Mouse (Mus musculus) frontal cortex, adult 2 months (tissue): ENCODE measurements around the gene Ankrd33. TPM values are rescaled to one million over a fixed set of nuclear protein-coding genes. Genes with fewer than 3 reads are reported as not detected.

Experiments
- DNase-seq, 2 experiments: peaks; one replicate each; pipeline ENCODE4 v3.0.0; 2022; ENCODE audit warnings: low spot score in 1 of 2; ENCODE audit errors: extremely low spot score in 1 of 2
- polyA plus RNA-seq: library from polyadenylated mRNA; depleted of rRNA; stranded (reverse); fragments of >200 nt; gene quantifications from 2 replicates; pipeline ENCODE4 v1.2.3, GENCODE M21; 2012

Ankrd33 gene
- polyA plus RNA-seq, 1 experiment = not detected

- DNase-seq = no peak
These were observed 29.2 kb downstream of the Ankrd33 start for GRCm38 (mm10) chr15:101144779-101145178.

- DNase-seq = peak; percentile 91 to 95
These were observed 30.0 kb downstream of the Ankrd33 start for GRCm38 (mm10) chr15:101145424-101146099.

GRCm38 (mm10) chr15:101146100-101146965 is 30.8 kb downstream of the Ankrd33 start:
- DNase-seq = no peak

DNA sequence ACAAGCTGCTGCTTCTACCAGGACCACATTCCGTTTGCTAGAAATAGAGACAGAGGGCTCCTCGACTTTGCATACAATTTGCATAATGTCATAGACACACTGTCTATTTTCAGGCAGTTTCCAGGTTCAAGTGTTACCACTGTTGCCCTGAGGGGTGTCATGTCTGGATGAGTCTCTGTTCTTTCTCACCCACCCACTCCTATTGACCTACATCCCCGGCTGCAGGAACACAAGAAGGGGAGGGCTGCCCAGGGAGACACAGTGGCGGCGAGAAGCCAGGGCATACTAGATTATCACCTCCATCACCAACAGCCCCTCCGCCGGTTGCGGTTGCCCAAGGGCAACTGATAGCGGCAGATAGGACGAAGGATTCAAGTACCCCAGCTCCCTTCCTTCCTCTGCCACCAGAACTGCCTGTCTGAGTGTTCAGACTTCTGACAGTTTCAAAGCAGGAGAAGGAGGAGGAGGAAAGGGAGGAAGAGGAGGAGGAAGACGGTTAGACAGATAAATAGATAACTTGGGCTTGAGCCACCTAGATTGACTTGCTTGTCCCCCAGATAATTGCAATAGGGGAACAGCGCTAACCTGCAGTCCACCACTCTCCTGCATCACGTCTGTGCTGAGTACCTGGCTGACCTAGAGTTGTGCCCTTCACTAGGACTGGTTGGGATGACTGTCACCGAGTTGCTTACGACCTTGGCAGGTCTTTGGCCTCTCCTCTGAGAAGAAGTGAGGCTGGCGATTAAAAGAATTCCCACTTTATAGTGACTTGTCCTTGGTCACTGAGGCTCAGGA is 31.8 kb downstream of the Ankrd33 start:
- DNase-seq = peak in 1 of 2 experiments; percentile 43

DNA sequence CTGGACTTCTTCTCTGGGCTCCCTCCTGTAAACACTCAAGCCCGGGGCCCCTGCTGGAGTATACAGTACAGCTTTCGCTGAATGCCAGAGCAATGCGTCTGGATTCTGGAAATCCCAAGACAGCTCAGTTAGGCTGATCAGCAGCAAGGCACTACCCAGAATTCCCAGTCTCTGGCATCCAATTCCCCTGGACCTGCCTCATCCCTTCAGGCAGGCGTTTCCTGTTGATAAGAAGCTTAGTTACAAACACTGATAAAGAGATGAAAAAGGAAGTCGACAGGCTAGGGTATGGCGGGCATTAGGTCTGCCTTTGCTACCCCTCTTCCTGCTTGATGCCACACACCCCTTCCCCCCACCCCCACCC is 32.3 kb downstream of the Ankrd33 start:
- DNase-seq = no peak

- DNase-seq = no peak
These were observed 33.0 kb downstream of the Ankrd33 start for GRCm38 (mm10) chr15:101148604-101149003.

DNA sequence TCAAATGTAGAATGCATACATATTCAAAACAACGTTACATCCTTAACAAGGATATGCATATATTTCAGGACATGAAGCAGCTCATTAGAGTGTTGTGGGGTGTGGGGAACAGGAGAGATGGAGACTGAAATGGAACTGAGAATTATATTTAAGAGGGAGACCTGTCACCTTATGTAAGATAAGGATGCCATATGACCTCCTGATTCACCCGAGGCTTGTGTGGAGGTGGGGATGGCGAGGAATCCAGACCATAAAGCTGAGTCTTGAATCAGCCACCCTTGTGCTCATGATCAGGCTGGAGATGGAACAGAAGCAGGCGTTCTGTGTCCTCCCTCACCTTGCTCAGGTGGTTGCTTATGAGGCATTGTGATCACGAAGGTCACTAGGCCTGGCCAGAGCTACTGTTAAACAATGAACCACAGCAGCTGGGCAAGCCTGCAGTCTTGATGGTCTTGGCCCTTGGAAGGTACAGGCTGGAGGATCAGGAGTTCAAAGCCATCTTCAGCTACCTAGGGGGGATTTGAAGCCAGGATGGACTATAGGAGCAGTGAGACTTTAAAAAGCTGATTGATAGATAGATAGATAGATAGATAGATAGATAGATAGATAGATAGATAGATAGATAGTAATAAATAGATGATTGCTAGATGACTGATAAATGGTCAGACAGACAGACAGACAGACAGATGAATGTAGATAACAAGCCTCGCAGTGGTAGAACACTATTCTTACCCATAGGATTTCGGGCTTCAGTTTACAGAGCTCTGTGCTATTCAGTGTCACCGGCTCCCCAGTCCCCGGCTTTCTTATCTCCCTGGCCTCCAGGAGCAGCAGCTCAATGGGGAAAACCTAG is 36.1 kb downstream of the Ankrd33 start:
- no peak for DNase-seq

DNA sequence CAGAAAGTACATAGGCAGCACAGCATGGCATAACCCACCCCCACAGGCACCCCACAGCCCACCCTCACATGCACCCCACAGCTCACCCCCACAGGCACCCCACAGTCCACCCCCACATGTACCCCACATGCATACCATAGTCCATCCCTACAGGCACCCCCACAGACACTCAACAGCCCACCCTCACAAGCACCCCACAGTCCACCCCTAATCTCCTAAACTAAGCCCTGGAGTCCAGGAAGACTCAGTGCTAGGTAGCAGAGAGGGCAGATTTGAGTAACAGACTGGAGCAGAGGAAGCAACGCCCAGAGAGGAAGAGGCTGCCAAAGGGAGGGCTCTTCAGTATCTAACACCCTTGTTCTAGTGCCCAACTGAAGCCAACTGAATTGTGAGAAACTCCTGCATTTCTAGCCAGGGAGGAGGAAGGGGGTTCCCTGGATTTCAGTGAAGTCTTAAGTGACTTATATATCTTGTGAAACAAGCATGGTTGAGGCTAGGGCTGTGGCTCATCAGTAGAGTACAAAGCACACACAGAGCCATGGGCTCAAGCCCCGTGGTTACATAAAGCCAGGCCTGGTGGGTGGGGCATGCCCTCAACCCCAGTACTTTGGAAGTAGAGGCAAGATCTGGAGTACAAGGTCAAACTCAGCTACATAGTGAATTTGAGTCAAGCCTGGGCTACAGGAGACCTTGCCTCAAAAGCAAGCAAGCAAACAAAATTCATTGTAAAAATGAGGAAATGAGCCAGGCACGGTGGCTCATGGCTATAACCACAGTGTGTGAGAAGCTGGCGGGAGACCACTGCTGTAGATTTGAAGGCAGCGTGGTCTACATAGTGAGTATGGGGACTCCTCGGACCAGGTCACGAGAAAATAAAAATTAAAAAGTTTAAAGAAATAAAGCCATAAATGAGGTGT is 39.4 kb downstream of the Ankrd33 start:
- no peak for DNase-seq

DNA sequence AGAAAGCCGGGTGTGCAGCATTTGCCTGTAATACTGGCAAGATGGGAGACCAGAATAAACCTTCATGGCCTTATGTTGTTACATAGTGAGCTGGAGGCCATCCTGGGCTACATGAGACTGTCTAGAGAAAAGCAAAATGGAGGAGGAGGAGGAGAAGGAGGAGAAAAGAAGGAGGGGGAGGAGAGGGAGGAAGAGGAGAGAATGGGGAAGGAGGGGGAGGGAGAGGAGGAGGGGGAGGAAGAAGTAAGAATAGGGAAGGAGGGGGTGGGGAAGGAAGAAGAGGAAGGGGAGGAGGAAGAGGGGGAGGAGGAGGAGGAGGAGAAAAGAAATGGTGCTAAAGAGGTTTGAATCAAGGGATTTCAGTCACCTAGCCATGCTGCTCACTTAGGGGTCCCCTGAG is 44.6 kb downstream of the Ankrd33 start:
- no peak for DNase-seq

DNA sequence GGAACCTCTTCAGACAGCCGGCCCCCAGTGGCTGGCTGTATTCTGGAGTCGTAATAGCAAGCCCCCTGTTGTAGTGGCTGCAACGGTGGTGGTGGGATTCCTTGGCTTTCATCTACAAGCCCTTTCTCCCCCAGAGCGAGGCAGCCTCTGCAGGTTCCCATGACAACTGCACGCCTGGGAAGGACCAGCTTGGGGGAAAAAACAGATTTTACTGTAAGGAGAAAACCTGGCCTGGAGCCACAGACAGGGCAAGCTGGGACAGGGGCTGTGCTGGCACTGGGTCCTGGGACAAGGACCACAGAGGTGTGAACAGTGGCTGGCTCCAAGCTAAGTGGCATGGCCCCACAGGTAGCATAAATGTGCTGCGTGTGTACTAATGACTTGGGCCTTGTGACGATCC is 45.0 kb downstream of the Ankrd33 start:
- DNase-seq = peak in 1 of 2 experiments; percentile 66

DNA sequence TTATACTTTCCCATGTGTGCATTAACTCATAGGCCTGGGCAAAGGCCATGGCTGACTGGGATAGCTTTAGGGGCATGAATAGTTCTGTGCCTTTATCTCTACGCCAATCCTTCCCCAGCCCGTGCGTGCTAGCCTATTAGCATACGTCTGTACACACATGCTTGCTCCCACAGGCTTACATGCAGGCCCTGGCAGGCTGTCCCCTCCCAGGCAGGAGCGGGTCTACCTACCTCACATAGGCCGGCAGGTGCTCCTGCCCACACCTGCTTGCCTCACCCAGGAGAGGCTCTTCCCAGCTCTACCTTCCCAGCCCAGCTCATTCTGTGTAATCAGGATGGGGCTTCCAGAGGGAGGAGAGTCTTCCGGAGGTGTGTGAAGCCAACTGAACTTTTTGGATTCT is 46.0 kb downstream of the Ankrd33 start:
- DNase-seq = no peak

GRCm38 (mm10) chr15:101163056-101163458 is 47.5 kb downstream of the Ankrd33 start:
- DNase-seq = peak in 1 of 2 experiments; percentile 67

- DNase-seq = no peak
These were observed 48.3 kb downstream of the Ankrd33 start for GRCm38 (mm10) chr15:101163854-101164253.

DNA sequence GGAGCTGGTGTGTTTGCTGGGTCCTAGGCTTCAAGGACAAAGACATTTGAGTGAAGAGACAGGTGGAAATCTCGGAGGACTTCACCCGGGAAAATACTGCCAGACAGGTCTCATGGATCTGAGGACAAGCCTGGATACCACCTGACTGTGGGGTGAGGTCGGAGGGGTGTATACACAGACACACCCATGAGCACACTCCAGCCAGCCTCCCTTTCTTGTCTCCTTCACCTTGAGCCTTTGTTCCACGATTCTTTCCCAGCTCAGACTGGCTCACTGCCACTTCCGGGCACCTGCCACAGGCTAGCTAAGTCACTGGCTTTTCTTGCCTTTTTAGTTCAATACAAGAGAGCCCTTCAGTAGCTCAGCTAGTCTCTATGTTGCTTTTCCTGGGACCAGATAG is 48.7 kb downstream of the Ankrd33 start:
- no peak for DNase-seq

- no peak for DNase-seq
These were observed 50.3 kb downstream of the Ankrd33 start for GRCm38 (mm10) chr15:101165658-101166437.

DNA sequence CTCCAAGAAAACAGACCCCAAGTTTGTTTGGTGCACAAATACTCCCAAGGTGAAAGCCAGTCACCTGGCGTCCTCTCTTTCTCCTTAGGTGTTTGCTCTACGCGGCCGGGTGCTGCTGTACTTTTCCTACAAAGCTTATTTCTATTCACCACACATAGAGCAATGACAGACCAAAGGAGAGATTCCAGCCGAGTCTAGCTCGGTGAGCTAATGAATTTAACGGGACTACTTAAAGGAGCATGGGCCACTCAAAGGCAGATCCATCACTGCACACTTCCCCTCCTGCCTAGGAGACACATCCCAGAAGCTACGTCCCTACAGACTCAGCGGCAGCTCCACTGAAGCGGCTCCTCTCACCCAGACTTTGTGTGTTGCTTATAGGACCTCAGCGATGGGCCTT is 52.0 kb downstream of the Ankrd33 start:
- no peak for DNase-seq
